Mouse (Mus musculus) heart, embryonic 14.5 days (tissue): ENCODE data around the gene Pdgfc. TPM values are rescaled to one million over a fixed set of nuclear protein-coding genes. Genes with fewer than 3 reads are reported as not detected.

ENCODE experiments used
- ATAC-seq: fragments of 200-750 bp; cut with Nextera tagmentation; 2 replicates; pipeline ENCODE4 v1.8.0; 2017; ENCODE audit warnings: low read depth, moderate TSS enrichment; ENCODE audit not compliant: insufficient number of reproducible peaks, insufficient read depth, low FRiP score
- H3K27ac ChIP-seq, 2 experiments: fragments of 200-500 bp in 1 of 2; fragments of 300-500 bp in 1 of 2; sonication (generic) in 1 of 2; replicated peaks in 1 of 2; 2 replicates each; pipeline ENCODE4 v1.5.1; 2012 to 2014; ENCODE audit warnings: low read depth in 2 of 2, low read length in 2 of 2, control low read depth in 1 of 2, mild to moderate bottlenecking in 1 of 2, mixed read lengths in 1 of 2; ENCODE audit not compliant: control insufficient read depth in 1 of 2, insufficient read depth in 1 of 2
- H3K27me3 ChIP-seq: fragments of 300-500 bp; sonication (generic); 2 replicates; pipeline ENCODE4 v1.6.1; 2014; ENCODE audit warnings: mild to moderate bottlenecking, low read length, control low read depth; ENCODE audit not compliant: control insufficient read depth, insufficient read depth
- H3K36me3 ChIP-seq: fragments of 300-500 bp; sonication (generic); 2 replicates; pipeline ENCODE4 v1.6.1; 2014; ENCODE audit warnings: mild to moderate bottlenecking, control low read depth, low read length, mixed read lengths; ENCODE audit not compliant: control insufficient read depth, insufficient read depth
- H3K4me1 ChIP-seq, 2 experiments: fragments of 200-500 bp in 1 of 2; fragments of 300-500 bp in 1 of 2; sonication (generic) in 1 of 2; 2 replicates each; pipeline ENCODE4 v1.6.1; 2012 to 2014; ENCODE audit warnings: low read length in 2 of 2, control low read depth in 1 of 2, mixed read lengths in 1 of 2; ENCODE audit not compliant: control insufficient read depth in 2 of 2, insufficient read depth in 2 of 2
- H3K4me2 ChIP-seq: fragments of 300-500 bp; sonication (generic); 2 replicates; pipeline ENCODE4 v1.6.1; 2014; ENCODE audit warnings: mild to moderate bottlenecking, low read length
- H3K4me3 ChIP-seq, 2 experiments: fragments of 200-500 bp in 1 of 2; fragments of 300-500 bp in 1 of 2; sonication (generic) in 1 of 2; 2 replicates each; pipeline ENCODE4 v1.5.1; 2012 to 2014; ENCODE audit warnings: low read length in 2 of 2, mild to moderate bottlenecking in 2 of 2, control low read depth in 1 of 2, low read depth in 1 of 2, moderate library complexity in 1 of 2; ENCODE audit not compliant: control insufficient read depth in 1 of 2, insufficient read depth in 1 of 2
- H3K9ac ChIP-seq: fragments of 300-500 bp; sonication (generic); 2 replicates; pipeline ENCODE4 v1.6.1; 2014; ENCODE audit warnings: mild to moderate bottlenecking, low read length
- H3K9me3 ChIP-seq: fragments of 300-500 bp; sonication (generic); 2 replicates; pipeline ENCODE4 v1.6.1; 2016; ENCODE audit warnings: low read length, control low read depth; ENCODE audit not compliant: control insufficient read depth
- WGBS: fragments of 180-500 bp; shearing (Covaris S2); extraction: QIAGEN DNeasy Blood & Tissue Kit; methylation state at CpG from one replicate; pipeline ENCODE4 v1.1.7; 2014; 5-methylcytosine and 5-hydroxymethylcytosine counted together
- polyA plus RNA-seq: library from polyadenylated mRNA; unstranded; fragments of >200 nt; fragmentation: Nextera tagmentation; extraction: Ambion mirVana; gene quantifications from 2 replicates; pipeline ENCODE4 v1.2.1, GENCODE M21; 2014

The Pdgfc gene
- polyA plus RNA-seq = 2.9 and 4.1 TPM in 2 replicates

- H3K4me3 ChIP-seq = peak within 1 kb of the TSS; percentile 72 to 85
- H3K36me3 ChIP-seq = no peaks in the 10 kb centered on the region
- H3K27me3 ChIP-seq = no peaks in the 10 kb centered on the region
- H3K9ac ChIP-seq = peak within 1 kb of the TSS; percentile 88
- 3% methylated on average over 16 of the region's 17 CpGs for WGBS
- peaks cover 3 to 5% of the 10 kb centered on the region in 2 experiments; a peak in 2 of 4 replicates for H3K4me1 ChIP-seq
- no peaks in the 10 kb centered on the region for H3K9me3 ChIP-seq
- ATAC-seq = no peak; the same call in 1 of the 2 replicates
- peak within 1 kb of the TSS; percentile 93 for H3K4me2 ChIP-seq
- peak within 1 kb of the TSS; percentile 57 to 83 for H3K27ac ChIP-seq
Measured at GRCm38 (mm10) chr3:81036151-81036553, at the start of gene Pdgfc. TSS of gene Pdgfc (plus strand) at chr3:81036416.

GRCm38 (mm10) chr3:81009245-81009644, 27.0 kb upstream of the Pdgfc start:
- Histone ChIP-seq H3K4me3 (no peak overlapping the region), H3K27me3 (no peaks in the 10 kb centered on the region), H3K9ac (no peak overlapping the region), H3K4me2 (no peak overlapping the region), H3K4me1 (no peaks in the 10 kb centered on the region), H3K36me3 (no peaks in the 10 kb centered on the region), H3K27ac (no peak overlapping the region), H3K9me3 (no peaks in the 10 kb centered on the region)
- no peak for ATAC-seq
- WGBS = 76% methylated on average over 3 of the region's 3 CpGs

- Histone ChIP-seq H3K4me2 (no peak overlapping the region), H3K9ac (no peak overlapping the region), H3K27ac (no peak overlapping the region), H3K9me3 (no peaks in the 10 kb centered on the region), H3K4me1 (no peaks in the 10 kb centered on the region), H3K4me3 (no peak overlapping the region), H3K36me3 (no peaks in the 10 kb centered on the region), H3K27me3 (no peaks in the 10 kb centered on the region)
- ATAC-seq = no peak
- 68% methylated on average over 3 of the region's 3 CpGs for WGBS
Measured at GRCm38 (mm10) chr3:81009899-81010298, 26.3 kb upstream of the Pdgfc start.

DNA sequence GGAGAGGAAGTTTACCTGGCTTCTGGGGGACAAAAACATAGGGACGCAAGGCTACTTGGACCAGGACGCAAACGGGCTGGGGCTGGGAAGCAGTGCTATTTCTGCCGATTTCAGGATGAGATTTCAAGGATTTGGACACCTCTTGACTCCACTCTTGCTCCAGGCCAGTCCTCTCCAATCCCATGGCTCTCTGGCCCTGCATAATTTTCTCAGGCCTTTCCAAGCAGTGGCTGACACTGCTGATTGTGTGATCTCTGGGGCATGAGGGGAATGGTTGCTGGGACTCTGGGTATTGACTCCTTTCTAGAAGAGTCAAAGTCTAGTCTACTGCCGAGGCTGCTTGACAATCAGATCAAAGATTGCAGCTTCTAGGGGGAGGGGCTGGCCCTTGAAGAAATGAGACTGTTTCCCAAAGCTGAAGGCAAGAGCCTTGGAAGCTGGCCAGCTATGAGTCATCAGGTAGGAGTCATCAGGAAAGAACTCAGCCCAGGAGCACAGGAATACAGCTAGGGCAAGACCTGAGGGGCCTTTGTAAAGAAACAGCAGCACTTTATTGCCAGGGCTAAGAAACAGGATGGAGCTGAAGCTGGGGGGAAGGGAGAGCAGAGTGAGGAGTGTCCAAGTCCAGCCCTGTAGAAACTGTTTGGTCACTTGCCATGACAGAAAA, 18.7 kb upstream of the Pdgfc start:
- peak overlapping the region in 1 of 2 experiments; percentile 47; a peak in 3 of 4 replicates for H3K27ac ChIP-seq
- H3K9me3 ChIP-seq = no peaks in the 10 kb centered on the region
- WGBS = 69% methylated on average over 5 of the region's 5 CpGs
- no peak overlapping the region for H3K4me3 ChIP-seq
- H3K4me1 ChIP-seq = peaks cover 9 to 11% of the 10 kb centered on the region in 2 experiments; a peak in 3 of 4 replicates
- H3K9ac ChIP-seq = no peak overlapping the region
- H3K27me3 ChIP-seq = no peaks in the 10 kb centered on the region
- peak; percentile 64; the same call in 1 of the 2 replicates for ATAC-seq
- H3K36me3 ChIP-seq = no peaks in the 10 kb centered on the region
- no peak overlapping the region for H3K4me2 ChIP-seq

DNA sequence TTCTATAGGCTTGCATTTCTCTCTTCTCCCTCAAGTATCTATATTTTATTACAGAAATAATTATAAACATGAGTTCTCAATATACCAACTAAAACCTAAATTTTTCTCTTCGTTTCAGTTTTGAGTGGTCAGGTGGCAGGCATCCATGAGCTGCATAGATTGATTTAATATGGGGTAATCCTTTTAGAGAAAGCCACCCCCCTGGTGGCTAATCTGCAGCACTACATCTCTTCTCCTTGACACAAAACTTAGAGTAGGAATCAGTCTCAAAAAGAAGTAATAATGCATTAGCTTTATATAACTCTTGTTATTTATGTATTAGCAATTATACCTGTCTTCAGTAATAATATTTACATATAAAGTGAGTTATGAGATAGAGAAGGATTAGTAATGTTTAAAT, 16.2 kb upstream of the Pdgfc start:
- H3K9me3 ChIP-seq = no peaks in the 10 kb centered on the region
- no peaks in the 10 kb centered on the region for H3K36me3 ChIP-seq
- no peaks in the 10 kb centered on the region for H3K27me3 ChIP-seq
- no peak overlapping the region for H3K4me2 ChIP-seq
- no peak overlapping the region for H3K9ac ChIP-seq
- ATAC-seq = no peak
- no peak overlapping the region for H3K27ac ChIP-seq
- H3K4me3 ChIP-seq = no peak overlapping the region
- WGBS = 42% methylated on average over 1 of the region's 1 CpGs
- peaks cover 9 to 11% of the 10 kb centered on the region in 2 experiments; a peak in 3 of 4 replicates for H3K4me1 ChIP-seq

DNA sequence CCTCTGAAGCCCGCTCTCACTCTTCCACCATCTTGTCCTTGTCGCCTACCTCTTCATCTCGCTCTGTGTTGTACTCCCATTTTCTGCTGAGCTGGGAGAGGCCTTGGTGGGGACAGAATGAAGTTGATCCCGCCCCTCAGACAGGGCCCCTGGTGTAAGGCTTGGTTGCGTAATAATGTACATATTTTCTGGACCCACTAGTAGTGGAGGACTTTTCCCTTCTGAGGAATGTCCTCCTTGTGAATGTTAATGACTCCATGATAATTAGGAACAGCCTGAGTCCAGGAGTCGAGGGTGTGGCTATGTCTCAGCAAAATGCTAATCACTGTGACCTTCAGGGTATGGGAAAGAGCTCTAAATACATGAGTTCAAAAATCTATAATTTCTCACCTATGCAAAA, 14.4 kb upstream of the Pdgfc start:
- Histone ChIP-seq H3K4me1 (peaks cover 9 to 11% of the 10 kb centered on the region in 2 experiments; a peak in 3 of 4 replicates), H3K9ac (no peak overlapping the region), H3K27me3 (no peaks in the 10 kb centered on the region), H3K4me2 (no peak overlapping the region), H3K36me3 (no peaks in the 10 kb centered on the region), H3K9me3 (no peaks in the 10 kb centered on the region), H3K4me3 (no peak overlapping the region), H3K27ac (no peak overlapping the region)
- ATAC-seq = no peak
- WGBS = 86% methylated on average over 6 of the region's 6 CpGs

- Histone ChIP-seq H3K27ac (no peak overlapping the region), H3K27me3 (no peaks in the 10 kb centered on the region), H3K9me3 (no peaks in the 10 kb centered on the region), H3K4me2 (no peak overlapping the region), H3K36me3 (no peaks in the 10 kb centered on the region), H3K4me1 (peaks cover 9 to 10% of the 10 kb centered on the region in 2 experiments; a peak in 3 of 4 replicates), H3K4me3 (no peak overlapping the region), H3K9ac (no peak overlapping the region)
- 72% methylated on average over 5 of the region's 5 CpGs for WGBS
- ATAC-seq = no peak
Measured at GRCm38 (mm10) chr3:81022266-81022665, 13.9 kb upstream of the Pdgfc start.
